Mouse (Mus musculus) C2C12 (cell line): ENCODE measurements around the gene Gm10644. TPM values are rescaled to one million over a fixed set of nuclear protein-coding genes. Genes with fewer than 3 reads are reported as not detected.

Source experiments
- H3K27me3 ChIP-seq: one replicate; pipeline ENCODE4 v1.6.1; 2011; ENCODE audit not compliant: control insufficient read depth, insufficient read depth, insufficient read length
- H3K36me3 ChIP-seq: one replicate; pipeline ENCODE4 v1.6.1; 2011; ENCODE audit not compliant: control insufficient read depth, insufficient read depth
- H3K4me3 ChIP-seq: one replicate; pipeline ENCODE4 v1.5.1; 2011; ENCODE audit warnings: mild to moderate bottlenecking, control low read depth; ENCODE audit not compliant: poor library complexity, insufficient read depth, severe bottlenecking
- H3K79me2 ChIP-seq: one replicate; pipeline ENCODE4 v1.6.1; 2011; ENCODE audit not compliant: control insufficient read depth, insufficient read depth
- H3K79me3 ChIP-seq: one replicate; pipeline ENCODE4 v1.6.1; 2011; ENCODE audit warnings: low read depth, control low read depth
- H3ac ChIP-seq: one replicate; pipeline ENCODE3; 2011; ENCODE audit warnings: low read depth; ENCODE audit not compliant: control insufficient read depth, insufficient read length
- CEBPB ChIP-seq: IDR thresholded peaks from one replicate; pipeline ENCODE4 v1.6.1; 2011; ENCODE audit warnings: low read depth, mild to moderate bottlenecking, control low read depth, moderate library complexity
- CTCF ChIP-seq: IDR thresholded peaks from one replicate; pipeline ENCODE4 v1.5.1; 2011; ENCODE audit not compliant: control insufficient read depth, insufficient read depth, insufficient read length
- FOSL1 ChIP-seq: IDR thresholded peaks from one replicate; pipeline ENCODE4 v1.8.0; 2011; ENCODE audit warnings: mild to moderate bottlenecking, low read length; ENCODE audit not compliant: poor library complexity, insufficient read depth, severe bottlenecking
- MAX ChIP-seq: IDR thresholded peaks from one replicate; pipeline ENCODE4 v1.6.1; 2011; ENCODE audit warnings: mild to moderate bottlenecking, control low read depth
- MYOD1 ChIP-seq: IDR thresholded peaks from one replicate; pipeline ENCODE4 v1.6.1; 2011; ENCODE audit warnings: low read depth; ENCODE audit not compliant: control insufficient read depth, insufficient read length
- MYOG ChIP-seq: IDR thresholded peaks from one replicate; pipeline ENCODE4 v1.6.1; 2011; ENCODE audit not compliant: control insufficient read depth, insufficient read length; ENCODE audit errors: extremely low read depth
- USF1 ChIP-seq: IDR thresholded peaks from one replicate; pipeline ENCODE4 v1.6.1; 2011; ENCODE audit warnings: low read depth, mild to moderate bottlenecking, control low read depth, moderate library complexity
- polyA plus RNA-seq: library from polyadenylated mRNA; unstranded; fragments of >200 nt; fragmentation: generic; extraction: Trizol; gene quantifications from one replicate; pipeline ENCODE4 v1.2.1, GENCODE M21; 2012; ENCODE audit warnings: missing spikeins

The Gm10644 gene
- polyA plus RNA-seq, 1 experiment: 0.08 TPM

DNA sequence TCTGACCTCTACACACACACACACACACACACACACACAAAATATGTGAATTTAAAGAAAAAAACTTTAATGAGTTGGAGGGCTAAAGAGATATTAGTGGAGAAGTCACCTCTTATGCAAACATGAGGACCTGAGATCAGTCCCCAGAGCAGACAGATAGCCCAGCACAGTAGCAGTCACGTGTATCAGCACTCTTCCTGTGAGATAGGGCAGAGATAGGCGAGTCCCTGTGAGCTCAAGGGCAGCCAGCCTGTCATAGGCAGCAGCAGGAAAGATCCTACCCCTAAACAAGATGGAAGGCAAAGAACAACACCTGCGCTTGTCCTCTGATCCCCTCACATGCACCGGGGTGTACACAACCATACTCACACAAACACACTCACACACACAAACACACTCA lies 27.4 kb upstream of the Gm10644 start:
- peaks cover 40% of the 10 kb centered on the region for H3K36me3 ChIP-seq
- no peaks in the 10 kb centered on the region for H3K27me3 ChIP-seq
- H3ac ChIP-seq: no peak overlapping the region
- no peaks in the 10 kb centered on the region for H3K79me3 ChIP-seq
- TF ChIP-seq MYOD1 (no peak), CEBPB (no peak)
- peaks cover 5% of the 10 kb centered on the region for H3K79me2 ChIP-seq
- no peak overlapping the region for H3K4me3 ChIP-seq

DNA sequence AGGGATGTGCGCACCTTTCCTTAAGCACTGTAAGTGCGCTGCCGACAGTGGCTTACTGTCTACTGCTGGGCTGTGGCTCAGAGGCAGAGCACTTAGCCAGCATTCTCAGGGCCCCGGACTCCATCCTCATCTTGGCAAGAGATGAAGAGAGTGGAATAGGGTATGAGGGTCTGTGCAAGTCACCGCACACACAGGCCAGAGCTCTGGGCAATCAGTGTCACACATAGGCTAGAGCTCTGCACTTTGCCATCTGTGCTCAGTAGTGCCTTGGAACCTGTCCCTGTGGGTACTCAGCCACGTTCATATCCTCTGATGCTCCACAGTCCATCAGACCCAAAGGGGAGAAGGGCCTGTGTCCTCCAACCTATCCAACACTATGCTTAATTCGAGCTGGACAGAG lies 26.5 kb upstream of the Gm10644 start:
- peaks cover 32% of the 10 kb centered on the region for H3K36me3 ChIP-seq
- no peak for TF ChIP-seq MYOD1
- TF ChIP-seq FOSL1: no peak
- no peak for TF ChIP-seq MAX
- no peak for TF ChIP-seq CTCF
- no peak for TF ChIP-seq MYOG
- TF ChIP-seq USF1: no peak
- TF ChIP-seq CEBPB: no peak

DNA sequence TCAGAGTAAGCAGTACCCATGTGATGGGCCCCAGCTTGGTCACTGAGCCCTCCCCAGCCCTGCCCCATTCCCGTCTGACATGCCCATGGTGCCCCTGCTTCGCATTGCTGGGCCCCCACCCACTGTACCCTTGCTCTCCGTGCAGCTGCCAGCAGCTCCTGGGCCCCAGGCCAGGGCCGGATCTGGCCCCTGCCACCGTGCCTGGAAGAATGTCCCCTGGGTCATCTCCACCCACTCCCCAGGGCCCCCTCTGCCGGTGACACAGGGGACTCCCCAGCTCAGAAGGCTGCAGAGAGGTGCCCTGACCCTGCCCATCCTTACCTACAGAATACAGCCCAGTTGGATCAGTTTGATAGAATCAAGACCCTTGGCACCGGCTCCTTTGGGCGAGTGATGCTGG lies 25.8 kb upstream of the Gm10644 start:
- no peak overlapping the region for H3ac ChIP-seq
- H3K79me3 ChIP-seq: peaks cover 2% of the 10 kb centered on the region
- peaks cover 25% of the 10 kb centered on the region for H3K36me3 ChIP-seq
- peaks cover 21% of the 10 kb centered on the region for H3K79me2 ChIP-seq
- H3K4me3 ChIP-seq: no peak overlapping the region
- H3K27me3 ChIP-seq: no peaks in the 10 kb centered on the region
- no peak for TF ChIP-seq USF1
- TF ChIP-seq FOSL1: no peak
- no peak for TF ChIP-seq MYOD1

More for the DNA sequence above, 26.5 kb upstream of the Gm10644 start:
- Histone ChIP-seq H3K27me3 (no peaks in the 10 kb centered on the region), H3ac (no peak overlapping the region), H3K79me2 (peaks cover 14% of the 10 kb centered on the region), H3K79me3 (no peaks in the 10 kb centered on the region), H3K4me3 (no peak overlapping the region)

DNA sequence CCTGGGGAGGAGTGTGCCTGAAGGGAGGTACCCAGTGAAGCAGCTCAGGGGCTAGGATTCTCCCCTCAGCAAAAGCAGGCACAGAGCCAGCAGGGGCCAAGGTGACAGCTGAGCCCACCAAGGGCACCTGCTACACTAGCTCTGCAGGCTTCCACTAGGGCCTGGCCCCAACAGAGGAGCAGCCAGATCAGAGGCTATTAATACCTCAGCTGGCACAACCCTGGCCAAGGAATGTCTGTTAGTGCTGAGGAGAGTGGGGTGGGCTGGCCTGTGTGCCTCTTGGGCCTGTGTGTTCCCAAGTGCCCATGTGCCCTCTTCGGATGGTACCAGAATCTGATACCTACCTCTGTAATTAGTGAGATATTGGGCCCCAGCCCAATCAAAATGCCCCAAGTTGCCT lies 25.2 kb upstream of the Gm10644 start:
- H3K79me2 ChIP-seq: peaks cover 27% of the 10 kb centered on the region
- no peaks in the 10 kb centered on the region for H3K27me3 ChIP-seq
- H3K4me3 ChIP-seq: no peak overlapping the region
- no peak overlapping the region for H3ac ChIP-seq
- TF ChIP-seq MYOD1 (no peak), MAX (no peak), FOSL1 (no peak), CEBPB (no peak), CTCF (no peak), MYOG (no peak), USF1 (no peak)
- H3K36me3 ChIP-seq: peaks cover 25% of the 10 kb centered on the region
- H3K79me3 ChIP-seq: peaks cover 2% of the 10 kb centered on the region

DNA sequence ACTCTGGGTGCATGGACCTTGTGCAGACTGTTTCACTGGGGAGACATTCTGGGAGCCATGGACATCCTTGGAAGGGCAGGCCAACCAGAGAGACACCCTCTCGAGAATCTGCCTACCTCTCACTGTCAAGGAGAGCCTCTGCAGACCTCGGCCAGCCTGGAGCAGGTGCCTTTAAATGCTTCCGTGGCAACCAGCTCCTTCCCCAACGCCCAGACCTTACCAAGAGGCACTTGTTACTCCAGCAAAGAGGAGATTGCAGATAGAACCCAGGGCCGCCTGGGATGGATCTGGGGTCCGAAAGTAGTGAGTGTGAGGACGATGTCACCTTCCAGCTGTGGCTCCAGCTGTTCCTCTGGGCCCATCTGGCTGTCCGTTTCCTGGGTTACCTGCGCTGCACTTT lies 23.2 kb upstream of the Gm10644 start:
- peaks cover 47% of the 10 kb centered on the region for H3K79me2 ChIP-seq
- no peak overlapping the region for H3ac ChIP-seq
- no peak overlapping the region for H3K4me3 ChIP-seq
- TF ChIP-seq CEBPB (no peak), CTCF (no peak), USF1 (no peak), MYOG (no peak), FOSL1 (no peak), MAX (no peak), MYOD1 (no peak)
- H3K79me3 ChIP-seq: peaks cover 7% of the 10 kb centered on the region
- H3K27me3 ChIP-seq: no peaks in the 10 kb centered on the region
- peaks cover 25% of the 10 kb centered on the region for H3K36me3 ChIP-seq

DNA sequence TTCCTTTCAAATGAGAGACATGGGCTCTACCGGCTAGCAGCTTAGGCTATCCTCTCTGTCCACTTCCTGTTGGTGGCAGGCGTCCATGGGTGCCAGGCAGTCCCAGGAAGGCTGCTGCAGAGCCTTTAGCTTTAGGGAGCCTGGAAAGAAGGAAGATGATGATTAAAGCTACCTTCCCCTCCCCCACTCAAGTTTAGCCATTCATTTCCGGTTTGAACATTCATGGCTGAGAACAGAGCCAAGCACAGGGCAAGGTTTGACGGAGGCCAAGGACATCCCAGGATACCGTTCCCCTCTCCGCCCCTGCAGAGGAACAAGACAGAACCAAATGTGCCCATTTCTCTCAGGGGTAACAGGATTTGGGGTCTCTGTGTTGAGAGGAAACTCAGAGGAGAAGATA lies 22.6 kb upstream of the Gm10644 start:
- Histone ChIP-seq H3K27me3 (no peaks in the 10 kb centered on the region), H3K79me3 (peaks cover 7% of the 10 kb centered on the region), H3ac (no peak overlapping the region), H3K36me3 (peaks cover 25% of the 10 kb centered on the region), H3K79me2 (peaks cover 49% of the 10 kb centered on the region), H3K4me3 (no peak overlapping the region)
- TF ChIP-seq MYOD1: no peak
- TF ChIP-seq CTCF: no peak
- TF ChIP-seq USF1: no peak
- no peak for TF ChIP-seq CEBPB
- no peak for TF ChIP-seq MYOG
- no peak for TF ChIP-seq FOSL1
- TF ChIP-seq MAX: no peak
